Mouse (Mus musculus): Measurements from ENCODE around the gene Sgtb. TPM values are rescaled to one million over a fixed set of nuclear protein-coding genes. Genes with fewer than 3 reads are reported as not detected.

Sgtb gene
- polyA plus RNA-seq (2014; fragmentation: Illumina TruSeq; extraction: RNeasy Lipid Tissue Mini Kit (QIAGEN cat#74804); ENCODE audit: low replicate concordance): 2.0 TPM

DNA sequence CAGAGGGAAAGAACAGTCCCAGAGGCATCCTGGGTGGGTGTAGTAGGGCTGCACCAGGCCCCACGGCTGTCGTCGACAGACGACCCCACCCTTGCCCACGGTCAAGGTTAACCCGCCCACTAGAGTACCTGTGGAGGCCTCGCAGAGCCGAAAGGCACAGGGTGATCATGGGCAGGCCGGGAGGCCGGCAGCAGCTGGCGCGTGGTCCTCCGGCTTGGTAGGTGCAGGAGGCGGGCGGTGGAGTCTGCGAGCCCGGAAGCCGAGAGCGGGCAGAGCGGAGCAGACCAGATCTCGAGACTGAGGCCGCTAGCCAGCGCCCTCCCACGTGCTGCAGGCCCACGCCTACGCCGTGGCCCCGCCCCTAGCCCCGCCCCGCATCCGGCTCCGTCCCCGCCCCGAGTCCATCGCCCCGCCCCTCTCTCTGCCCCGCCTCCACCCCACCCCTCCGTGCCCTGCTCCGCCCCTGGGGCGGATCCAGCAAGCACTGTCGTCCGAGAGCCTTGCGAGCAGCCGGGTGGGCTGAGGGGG, at the start of gene Sgtb, which contains the start of gene Nln:
Gene Sgtb (plus strand): TSS at position 454 of the 528 bp plus-strand sequence.
Gene Nln (minus strand): TSS at position 327 of the 528 bp plus-strand sequence.

DNA sequence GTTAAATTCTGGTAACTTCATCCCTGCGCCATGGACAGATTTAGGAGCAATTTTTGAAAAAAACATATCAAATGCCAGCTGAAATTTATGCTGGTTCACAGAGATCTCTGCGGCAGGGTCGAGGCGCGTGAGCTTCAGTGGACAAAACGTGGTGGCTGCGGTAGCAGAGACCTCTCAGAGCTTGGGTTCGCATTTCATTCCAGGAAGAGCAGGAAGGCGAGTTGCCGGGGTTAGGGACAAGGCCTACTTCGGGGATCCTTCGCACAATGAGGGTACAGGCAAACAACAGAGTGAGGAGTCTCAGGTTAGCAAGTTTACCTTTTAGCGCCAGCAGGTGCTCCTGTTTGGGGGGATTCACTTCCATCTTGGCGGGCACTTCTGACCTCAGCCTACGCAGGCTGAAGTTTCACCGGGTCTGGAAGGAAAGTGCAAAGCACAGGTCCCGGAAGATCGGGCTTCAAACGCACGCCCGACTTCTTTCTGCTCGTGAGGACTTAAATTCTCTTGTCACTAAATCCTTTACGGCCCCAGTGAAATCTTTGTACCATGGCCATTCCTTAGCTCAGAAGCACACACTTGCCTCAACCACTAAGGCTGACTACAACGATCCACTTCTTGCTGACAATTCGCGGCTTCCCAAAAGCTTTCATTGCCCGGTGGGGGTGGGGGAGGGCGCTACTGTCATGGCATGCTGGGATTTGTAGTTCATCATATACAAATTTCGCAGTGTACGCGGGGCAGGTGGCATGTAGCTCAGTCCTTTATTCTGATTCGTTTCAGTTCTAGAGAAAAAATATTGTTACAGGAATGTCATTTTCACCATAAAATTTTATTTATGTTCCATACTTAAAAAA, 68.5 kb downstream of the Sgtb start, which contains the start of gene Trappc13:
Gene Trappc13 (minus strand): TSS at position 674 of the 854 bp plus-strand sequence.

DNA sequence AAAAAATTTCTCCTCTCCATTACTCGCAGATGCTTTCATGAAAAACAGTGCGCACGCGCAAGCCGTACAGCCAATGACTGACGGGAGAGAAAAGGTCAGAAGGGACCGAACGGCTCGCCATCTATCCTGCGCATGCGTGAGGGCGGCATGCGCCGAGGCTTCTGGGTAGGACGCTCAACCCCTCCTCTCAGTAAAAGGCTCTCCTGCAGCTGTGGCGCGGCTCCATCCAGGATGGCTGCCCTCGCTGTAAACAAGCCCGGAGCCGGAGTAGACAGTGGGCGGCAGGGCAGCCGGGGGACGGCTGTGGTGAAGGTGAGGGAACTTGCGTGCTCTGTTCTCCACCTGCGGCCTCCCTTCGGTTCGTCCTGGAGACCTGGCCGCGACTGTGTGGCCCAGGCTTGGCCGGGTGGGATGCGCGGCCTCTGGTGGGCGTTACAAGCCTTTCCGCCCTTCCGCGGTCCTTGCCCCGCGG, 69.1 kb downstream of the Sgtb start, which contains the start of gene Trim23:
Gene Trim23 (plus strand): TSS at position 148 of the 472 bp plus-strand sequence.

Other genes starting within 250 kb of the Sgtb start
- gene Erbin, start 189.2 kb upstream of the Sgtb start, polyA plus RNA-seq (2014; fragmentation: Illumina TruSeq; extraction: RNeasy Lipid Tissue Mini Kit (QIAGEN cat#74804); ENCODE audit: low replicate concordance): 355 TPM
- gene Nln, start 127 bp upstream of the Sgtb start, polyA plus RNA-seq (2014; fragmentation: Illumina TruSeq; extraction: RNeasy Lipid Tissue Mini Kit (QIAGEN cat#74804); ENCODE audit: low replicate concordance): 41.4 TPM
- gene Trappc13, start 68.7 kb downstream of the Sgtb start, polyA plus RNA-seq (2014; fragmentation: Illumina TruSeq; extraction: RNeasy Lipid Tissue Mini Kit (QIAGEN cat#74804); ENCODE audit: low replicate concordance): 81.2 TPM
- 23.8 TPM for gene Trim23, start 69.1 kb downstream of the Sgtb start, polyA plus RNA-seq (2014; fragmentation: Illumina TruSeq; extraction: RNeasy Lipid Tissue Mini Kit (QIAGEN cat#74804); ENCODE audit: low replicate concordance)
- 68.0 TPM for gene Cenpk, start 118.9 kb downstream of the Sgtb start, polyA plus RNA-seq (2014; fragmentation: Illumina TruSeq; extraction: RNeasy Lipid Tissue Mini Kit (QIAGEN cat#74804); ENCODE audit: low replicate concordance)
- 27.1 TPM for gene Ppwd1, start 119.1 kb downstream of the Sgtb start, polyA plus RNA-seq (2014; fragmentation: Illumina TruSeq; extraction: RNeasy Lipid Tissue Mini Kit (QIAGEN cat#74804); ENCODE audit: low replicate concordance)
- gene Adamts6, start 178.1 kb downstream of the Sgtb start, polyA plus RNA-seq (2014; fragmentation: Illumina TruSeq; extraction: RNeasy Lipid Tissue Mini Kit (QIAGEN cat#74804); ENCODE audit: low replicate concordance): 2.0 TPM

All from small intestine, adult 10 weeks (tissue).